Mouse (Mus musculus): ENCODE data around the gene Haspin.

- no peak for TF ChIP-seq POLR2A (IDR thresholded peaks at IDR 0.05; ENCODE audit: low read depth, low read length)
- TF ChIP-seq CTCF (conservative IDR thresholded peaks at IDR 0.05 in 1 of 2, IDR thresholded peaks at IDR 0.05 in 1 of 2; ENCODE audit: low read depth in 2 of 2, low read length in 2 of 2) = no peak
- no peak for TF ChIP-seq ZMIZ1 (IDR thresholded peaks at IDR 0.05; ENCODE audit: low read depth, low read length)
- no peak for TF ChIP-seq MAZ (IDR thresholded peaks at IDR 0.05; ENCODE audit: low read depth, low read length)
- TF ChIP-seq BHLHE40 (IDR thresholded peaks at IDR 0.05; ENCODE audit: low read depth, low read length) = no peak
- no peak for TF ChIP-seq JUN (IDR thresholded peaks at IDR 0.05; ENCODE audit: insufficient read depth, low read depth, low read length)
- TF ChIP-seq USF2 (conservative IDR thresholded peaks at IDR 0.05; ENCODE audit: low read depth, low read length) = no peak
Measured at GRCm38 (mm10) chr11:73146975-73147365, 8.9 kb upstream of the Haspin start.

Measured in CH12.LX (cell line).